Mouse (Mus musculus) retina, postnatal 7 days (tissue): Measurements from ENCODE around the gene Ccdc88c.

ENCODE experiments used
- DNase-seq: peaks from one replicate; pipeline ENCODE4 v3.0.0-alpha.2; 2012; ENCODE audit warnings: low read depth, low spot score

Gene Ccdc88c

GRCm38 (mm10) chr12:100878556-100878955 lies 150.3 kb downstream of the Ccdc88c start:
- no peak for DNase-seq

- no peak for DNase-seq
These were observed 150.9 kb downstream of the Ccdc88c start for GRCm38 (mm10) chr12:100877936-100878335.

- no peak for DNase-seq
These were observed 152.9 kb downstream of the Ccdc88c start for GRCm38 (mm10) chr12:100875960-100876359.

- DNase-seq = no peak
These were observed 153.3 kb downstream of the Ccdc88c start for GRCm38 (mm10) chr12:100875553-100875952.

- no peak for DNase-seq
These were observed 155.2 kb downstream of the Ccdc88c start for GRCm38 (mm10) chr12:100873612-100874011.

GRCm38 (mm10) chr12:100871841-100872240 lies 157.0 kb downstream of the Ccdc88c start:
- DNase-seq = no peak

GRCm38 (mm10) chr12:100871234-100871633 lies 157.6 kb downstream of the Ccdc88c start:
- DNase-seq = no peak

- no peak for DNase-seq
These were observed 160.7 kb downstream of the Ccdc88c start for GRCm38 (mm10) chr12:100868049-100868622.

- no peak for DNase-seq
These were observed 161.8 kb downstream of the Ccdc88c start for GRCm38 (mm10) chr12:100867097-100867496.

- no peak for DNase-seq
These were observed 163.3 kb downstream of the Ccdc88c start for GRCm38 (mm10) chr12:100865509-100866078.

GRCm38 (mm10) chr12:100865072-100865471 lies 163.8 kb downstream of the Ccdc88c start:
- DNase-seq = no peak

GRCm38 (mm10) chr12:100862856-100863446 lies 165.9 kb downstream of the Ccdc88c start:
- DNase-seq = no peak

GRCm38 (mm10) chr12:100862272-100862671 lies 166.6 kb downstream of the Ccdc88c start:
- DNase-seq = no peak
